Mouse (Mus musculus): Measurements from ENCODE around the gene Gm28168.
"Not testable (repeated sequence)": the region's sequence is repeated elsewhere in the genome, so short reads cannot be mapped to it uniquely, and the experiment has no call there.

The Gm28168 gene

GRCm38 (mm10) chr1:117927715-117928114, at the start of gene Gm28168:
Gene Gm28168, plus strand, starts transcription at chr1:117928015.
- not testable (repeated sequence) for DNase-seq (ENCODE audit: extremely low read depth, low read depth, low spot score)

- DNase-seq (ENCODE audit: extremely low read depth, low read depth, low spot score): no peak
Observed at GRCm38 (mm10) chr1:117965639-117966038, 37.8 kb downstream of the Gm28168 start, which contains the start of gene Gm7145. Gene Gm7145, plus strand, starts transcription at chr1:117965939.
